ENCODE assay signal across 21 mouse cellular contexts in the genomic region with DNA sequence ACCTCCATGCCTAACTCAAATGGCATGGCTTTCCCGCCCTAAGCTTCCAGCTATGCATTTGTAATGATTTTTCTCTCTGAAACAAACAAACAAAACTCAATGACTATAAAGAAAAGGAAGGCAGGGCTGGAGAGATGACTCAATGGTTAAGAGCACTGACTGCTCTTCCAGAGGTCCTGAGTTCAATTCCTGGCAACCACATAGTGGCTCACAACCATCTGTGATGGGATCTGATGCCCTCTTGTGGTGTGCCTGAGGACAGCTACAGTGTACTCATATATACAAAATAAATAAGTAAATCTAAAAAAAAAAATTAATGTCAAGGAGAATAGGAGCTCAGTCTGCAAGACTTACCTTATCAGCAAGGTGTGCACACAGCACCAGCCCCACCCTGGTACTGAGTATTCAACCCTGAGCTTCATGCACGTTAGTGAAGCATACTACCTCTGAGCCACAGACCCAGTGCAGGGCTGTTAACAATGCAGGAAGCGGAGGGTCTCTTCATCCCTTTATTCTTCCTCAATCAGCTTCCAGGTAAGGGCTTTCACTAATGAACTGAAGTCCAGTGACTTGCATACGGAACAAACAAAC. TPM values are rescaled to one million over a fixed set of nuclear protein-coding genes. Genes with fewer than 3 reads are reported as not detected.
"Had no signal": no experiment of that assay in that cellular context is flagged by ENCODE, and none has a peak within 500 bp of the region (broad histone marks: within the 10 kb centered on the region; RNA-seq: fewer than 3 reads in every experiment).

No protein-coding gene starts in this region.

- H3K27me3 ChIP-seq: lung, embryonic 15.5 days; midbrain, embryonic 13.5 days; midbrain, embryonic 15.5 days; neural tube, embryonic 12.5 days had no signal

- H3K36me3 ChIP-seq: lung, embryonic 15.5 days; midbrain, embryonic 13.5 days; midbrain, embryonic 15.5 days; neural tube, embryonic 12.5 days had no signal

- H3K27ac ChIP-seq: lung, embryonic 15.5 days; macrophage; midbrain, embryonic 13.5 days; midbrain, embryonic 15.5 days; neural tube, embryonic 12.5 days had no signal

- DNase-seq: liver, postnatal 0 days; lung, adult 2 months; lung, postnatal 14 days; lung, postnatal 36 days; right cerebral cortex, postnatal 14 days; right cerebral cortex, postnatal 4 days; spleen, adult 18-20 months; thymus, adult 18-20 months; thymus, postnatal 14 days; thymus, postnatal 36 days had no signal

- H3K4me1 ChIP-seq: megakaryocyte, embryonic 14.5 days; midbrain, embryonic 13.5 days; midbrain, embryonic 15.5 days; neural tube, embryonic 12.5 days had no signal

- H3K4me3 ChIP-seq: lung, embryonic 15.5 days; megakaryocyte, embryonic 14.5 days; midbrain, embryonic 13.5 days; midbrain, embryonic 15.5 days; neural tube, embryonic 12.5 days had no signal

- H3K9ac ChIP-seq: liver, postnatal 0 days; lung, embryonic 15.5 days; midbrain, embryonic 13.5 days; midbrain, embryonic 15.5 days; neural tube, embryonic 12.5 days had no signal

- H3K4me2 ChIP-seq: lung, embryonic 15.5 days; midbrain, embryonic 11.5 days; midbrain, embryonic 13.5 days; midbrain, embryonic 15.5 days; neural tube, embryonic 12.5 days had no signal

- ATAC-seq: liver, postnatal 0 days; lung, postnatal 0 days; midbrain, embryonic 13.5 days; midbrain, embryonic 15.5 days had no signal

- H3K9me3 ChIP-seq: lung, embryonic 15.5 days; midbrain, embryonic 13.5 days; midbrain, embryonic 15.5 days; neural tube, embryonic 12.5 days had no signal

RNA-seq across cellular contexts. Expression of a gene that starts 12.9 kb away (rescaled TPM):
- total RNA-seq: megakaryocyte progenitor cell, adult 5-6 weeks; monocyte, adult 5-6 weeks; neutrophil, adult 5-6 weeks had no signal
- polyA plus RNA-seq: macrophage had no signal
